Mouse (Mus musculus): ENCODE results near the gene Trat1.

Gene Trat1

GRCm38 (mm10) chr16:48719679-48720078 lies 52.1 kb downstream of the Trat1 start:
- DNase-seq (ENCODE audit: low spot score in 2 of 2) = no peak

- no peak for DNase-seq (ENCODE audit: low spot score in 2 of 2)
These were observed 55.5 kb downstream of the Trat1 start for GRCm38 (mm10) chr16:48716343-48716742.

- DNase-seq (ENCODE audit: low spot score in 2 of 2) = no peak
These were observed 69.9 kb downstream of the Trat1 start for GRCm38 (mm10) chr16:48701896-48702295.

Data from heart, adult 9 months (tissue).